Mouse (Mus musculus) common myeloid progenitor, adult 5-6 weeks (primary cell): ENCODE measurements around the gene 4931409K22Rik. TPM values are rescaled to one million over a fixed set of nuclear protein-coding genes. Genes with fewer than 3 reads are reported as not detected.
"Not testable (repeated sequence)": the region's sequence is repeated elsewhere in the genome, so short reads cannot be mapped to it uniquely, and the experiment has no call there.

Source experiments
- ATAC-seq: replicated peaks from 2 replicates; pipeline ENCODE4 v1.8.0; 2016; ENCODE audit warnings: low read depth, mild to moderate bottlenecking, moderate TSS enrichment, inconsistent platforms; ENCODE audit not compliant: poor library complexity, severe bottlenecking
- total RNA-seq: library from RNA; stranded (forward); fragments of 200-1000, 187-1606 nt; gene quantifications from 2 replicates; pipeline ENCODE4 v1.2.3, GENCODE M21; 2017

The 4931409K22Rik gene
- total RNA-seq, 1 experiment from 2014 or later, result not detected

GRCm38 (mm10) chr5:24594346-24594745 lies 37.7 kb upstream of the 4931409K22Rik start:
- no peak for ATAC-seq

GRCm38 (mm10) chr5:24593928-24594327 lies 37.3 kb upstream of the 4931409K22Rik start:
- no peak for ATAC-seq

GRCm38 (mm10) chr5:24593230-24593629 lies 36.6 kb upstream of the 4931409K22Rik start:
- no peak for ATAC-seq

- peak; percentile 17; the same call in 1 of the 2 replicates for ATAC-seq
Observed at GRCm38 (mm10) chr5:24592471-24593160, 36.0 kb upstream of the 4931409K22Rik start.

- ATAC-seq, result 0 out of 2 replicates have a peak, but pooled peaks have one; percentile 2
Observed at GRCm38 (mm10) chr5:24591796-24592470, 35.3 kb upstream of the 4931409K22Rik start.

GRCm38 (mm10) chr5:24591268-24591721 lies 34.7 kb upstream of the 4931409K22Rik start:
- peak; percentile 42 for ATAC-seq

- ATAC-seq, result no peak
Observed at GRCm38 (mm10) chr5:24589511-24590500, 33.2 kb upstream of the 4931409K22Rik start.

GRCm38 (mm10) chr5:24587200-24587577 lies 30.6 kb upstream of the 4931409K22Rik start:
- no peak for ATAC-seq

GRCm38 (mm10) chr5:24586547-24587199 lies 30.1 kb upstream of the 4931409K22Rik start, which contains the start of gene Chpf2:
TSS of gene Chpf2 (plus strand) at chr5:24586741.
- peak; percentile 93 for ATAC-seq

- ATAC-seq, result peak; percentile 18
Observed at GRCm38 (mm10) chr5:24586106-24586505, 29.5 kb upstream of the 4931409K22Rik start.

- ATAC-seq, result no peak
Observed at GRCm38 (mm10) chr5:24578109-24578963, 21.7 kb upstream of the 4931409K22Rik start.

GRCm38 (mm10) chr5:24577183-24577929 lies 20.7 kb upstream of the 4931409K22Rik start, which contains the start of gene Abcf2:
TSS of gene Abcf2 (minus strand) at chr5:24577467.
- peak; percentile 96 for ATAC-seq

GRCm38 (mm10) chr5:24576801-24577182 lies 20.2 kb upstream of the 4931409K22Rik start:
- peak; percentile 12; the same call in 1 of the 2 replicates for ATAC-seq

GRCm38 (mm10) chr5:24575948-24576347 lies 19.3 kb upstream of the 4931409K22Rik start:
- no peak for ATAC-seq

- ATAC-seq, result not testable (repeated sequence)
Observed at GRCm38 (mm10) chr5:24555335-24555734, 1.3 kb downstream of the 4931409K22Rik start.

- ATAC-seq, result no peak
Observed at GRCm38 (mm10) chr5:24553621-24554244, 2.9 kb downstream of the 4931409K22Rik start.

GRCm38 (mm10) chr5:24551317-24551688 lies 5.3 kb downstream of the 4931409K22Rik start:
- no peak for ATAC-seq
